Mouse (Mus musculus) small intestine, adult 2 months (tissue): ENCODE measurements at regions not wholly inside any gene's neighbourhood (a gene's known extent, or its start where the extent isn't known, plus 50 kb on each side); places are given as distances from the start of the nearest gene placed in this dataset.

ENCODE experiments used
- CTCF ChIP-seq: fragments of 200-500 bp; IDR thresholded peaks from 2 replicates; pipeline ENCODE4 v1.5.1; 2012; ENCODE audit warnings: low read depth, mild to moderate bottlenecking, control low read depth, inconsistent platforms, low read length, moderate library complexity, mixed read lengths; ENCODE audit not compliant: insufficient replicate concordance, insufficient read length; ENCODE audit errors: extremely low read depth
- POLR2A ChIP-seq: fragments of 200-500 bp; IDR thresholded peaks from 2 replicates; pipeline ENCODE4 v1.6.1; 2012; ENCODE audit warnings: low read depth, mild to moderate bottlenecking, control low read depth, inconsistent platforms, low read length, moderate library complexity

GRCm38 (mm10) chr13:84809605-84810004 is 379.6 kb upstream of the Ccnh start:
- TF ChIP-seq CTCF (no peak), POLR2A (no peak)
